Mouse (Mus musculus): ENCODE results near the gene Gm20379. TPM values are rescaled to one million over a fixed set of nuclear protein-coding genes. Genes with fewer than 3 reads are reported as not detected.

Gene Gm20379
- total RNA-seq, 1 experiment, result 0.22 TPM

DNA sequence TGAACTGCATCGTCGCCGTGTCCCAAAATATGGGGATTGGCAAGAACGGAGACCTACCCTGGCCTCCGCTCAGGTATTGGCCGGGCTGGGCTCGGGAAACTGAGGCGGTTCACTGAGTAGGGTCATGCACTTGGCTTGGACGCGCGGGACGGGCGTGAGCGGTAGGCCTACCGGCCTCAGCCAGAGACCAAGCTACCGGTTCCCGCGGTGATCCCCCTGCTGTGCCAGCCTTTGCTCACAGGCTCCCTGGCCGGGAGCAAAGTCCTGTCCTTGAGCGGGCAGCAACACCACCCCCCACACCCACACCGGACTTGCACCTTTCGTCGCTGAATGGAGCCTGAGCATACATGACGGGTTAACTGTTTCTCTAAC, 49.5 kb downstream of the Gm20379 start:
- peak overlapping the region; percentile 64 for H3K27ac ChIP-seq (ENCODE audit: insufficient read depth, low read depth, low read length, poor library complexity, severe bottlenecking)
- H3K36me3 ChIP-seq (ENCODE audit: control insufficient read depth, insufficient read depth, low read length, poor library complexity, severe bottlenecking), result peaks cover 18% of the 10 kb centered on the region
- H3K9ac ChIP-seq (ENCODE audit: insufficient read depth, low read depth, low read length, poor library complexity, severe bottlenecking), result peak overlapping the region; percentile 93
- peak overlapping the region; percentile 83 to 100 for H3K4me3 ChIP-seq (ENCODE audit: insufficient read depth in 1 of 2, low read depth in 1 of 2, low read length in 2 of 2, poor library complexity in 1 of 2, severe bottlenecking in 1 of 2)
- no peak for DNase-seq (ENCODE audit: low read depth, low spot score)
- in situ Hi-C loops (cut with MboI; ENCODE audit: low sequenced_read_pairs in 2 of 2, unreplicated experiment in 2 of 2), result no loop called here
- H3K4me1 ChIP-seq (ENCODE audit: control insufficient read depth in 2 of 2, insufficient read depth in 2 of 2, low read length in 2 of 2, poor library complexity in 1 of 2), result peaks cover 0 to 4% of the 10 kb centered on the region in 2 experiments; a peak in 1 of 4 replicates
- no peak for TF ChIP-seq HCFC1 (IDR thresholded peaks at IDR 0.05; ENCODE audit: borderline replicate concordance, insufficient read depth, low read length)
- no peak for TF ChIP-seq CHD2 (IDR thresholded peaks at IDR 0.05; ENCODE audit: low read depth, low read length)
- no peak for TF ChIP-seq ZC3H11A (IDR thresholded peaks at IDR 0.05; ENCODE audit: borderline replicate concordance, low read depth, low read length)
- no peak for TF ChIP-seq MAFK (IDR thresholded peaks at IDR 0.05; ENCODE audit: insufficient read depth, low read depth, low read length)
- no peak for TF ChIP-seq ZNF384 (IDR thresholded peaks at IDR 0.05; ENCODE audit: low read depth, low read length)
- no peaks in the 10 kb centered on the region for H3K9me3 ChIP-seq (ENCODE audit: control insufficient read depth, insufficient read depth, low read depth, low read length)

DNA sequence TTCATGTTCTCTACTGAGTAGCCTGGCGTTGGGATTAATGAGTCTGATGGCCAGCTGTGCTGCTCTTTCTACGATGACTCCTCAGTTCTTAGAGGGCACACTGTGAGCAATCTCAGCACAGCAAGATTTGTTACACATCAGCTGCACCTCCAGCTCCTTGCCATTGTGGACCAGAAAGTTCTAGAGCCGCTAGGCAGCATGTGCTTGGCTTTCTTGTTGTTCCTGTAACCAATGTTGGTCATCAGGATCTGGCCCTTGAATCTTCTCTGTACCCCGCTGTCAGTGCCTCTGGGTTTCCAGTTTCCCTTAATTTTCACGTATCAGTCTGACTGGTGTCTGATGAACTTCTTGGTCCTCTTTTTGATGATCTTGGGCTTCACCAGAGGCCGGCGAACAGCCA, 50.6 kb downstream of the Gm20379 start:
- Histone ChIP-seq H3K9ac (ENCODE audit: insufficient read depth, low read depth, low read length, poor library complexity, severe bottlenecking) (no peak overlapping the region), H3K27ac (ENCODE audit: insufficient read depth, low read depth, low read length, poor library complexity, severe bottlenecking) (no peak overlapping the region), H3K4me1 (ENCODE audit: control insufficient read depth in 2 of 2, insufficient read depth in 2 of 2, low read length in 2 of 2, poor library complexity in 1 of 2) (peaks cover 0 to 4% of the 10 kb centered on the region in 2 experiments; a peak in 1 of 4 replicates), H3K4me3 (ENCODE audit: insufficient read depth in 1 of 2, low read depth in 1 of 2, low read length in 2 of 2, poor library complexity in 1 of 2, severe bottlenecking in 1 of 2) (no peak overlapping the region), H3K36me3 (ENCODE audit: control insufficient read depth, insufficient read depth, low read length, poor library complexity, severe bottlenecking) (peaks cover 20% of the 10 kb centered on the region), H3K9me3 (ENCODE audit: control insufficient read depth, insufficient read depth, low read depth, low read length) (no peaks in the 10 kb centered on the region)
- in situ Hi-C loops (cut with MboI; ENCODE audit: low sequenced_read_pairs in 2 of 2, unreplicated experiment in 2 of 2), result no loop called here
- DNase-seq (ENCODE audit: low read depth, low spot score), result no peak
- TF ChIP-seq CHD2 (IDR thresholded peaks at IDR 0.05; ENCODE audit: low read depth, low read length) (no peak), ZC3H11A (IDR thresholded peaks at IDR 0.05; ENCODE audit: borderline replicate concordance, low read depth, low read length) (no peak), HCFC1 (IDR thresholded peaks at IDR 0.05; ENCODE audit: borderline replicate concordance, insufficient read depth, low read length) (no peak), ZNF384 (IDR thresholded peaks at IDR 0.05; ENCODE audit: low read depth, low read length) (no peak), MAFK (IDR thresholded peaks at IDR 0.05; ENCODE audit: insufficient read depth, low read depth, low read length) (no peak)

Other genes starting within 250 kb of the Gm20379 start
- gene Rasgrf2, start 174.3 kb upstream of the Gm20379 start, total RNA-seq (2012; rRNA removed), result 0.37 and 0.40 TPM in 2 replicates
- gene Dhfr, start 48.7 kb downstream of the Gm20379 start, total RNA-seq (2012; rRNA removed), result 8.6 and 15.7 TPM in 2 replicates
- gene Msh3, start 49.0 kb downstream of the Gm20379 start, total RNA-seq (2012; rRNA removed), result 32.8 and 33.0 TPM in 2 replicates
- gene Ankrd34b, start 119.9 kb downstream of the Gm20379 start, total RNA-seq (2012; rRNA removed), result 0.31 and 0.37 TPM in 2 replicates
- 0.63 and 1.2 TPM in 2 replicates for gene Fam151b, start 178.0 kb downstream of the Gm20379 start, total RNA-seq (2012; rRNA removed)
- 8.8 and 12.6 TPM in 2 replicates for gene Zfyve16, start 224.9 kb downstream of the Gm20379 start, total RNA-seq (2012; rRNA removed)